ENCODE assay signal across 9 mouse cellular contexts in the genomic region with DNA sequence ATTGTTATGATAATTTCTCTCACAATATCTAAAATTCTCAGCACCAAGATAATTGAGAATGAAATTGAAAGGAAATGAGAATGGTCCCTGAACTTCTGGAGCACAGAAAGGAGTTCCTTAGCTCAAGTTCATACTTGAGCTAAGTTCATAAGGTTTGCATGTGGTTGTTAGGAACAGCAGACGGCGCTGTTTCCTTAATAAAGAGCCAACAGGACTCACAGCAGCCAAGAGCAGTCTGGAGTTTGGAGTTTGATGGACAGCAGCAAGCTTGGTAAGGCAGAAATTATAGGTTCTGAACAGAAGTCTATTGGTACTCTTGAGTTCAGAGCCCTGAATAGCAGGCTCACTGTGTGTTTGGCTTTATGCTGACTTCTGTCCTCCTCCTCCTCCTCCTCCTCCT. TPM values are rescaled to one million over a fixed set of nuclear protein-coding genes. Genes with fewer than 3 reads are reported as not detected.
DNase-seq lines count a peak whose midpoint lies in the region; ATAC-seq and TF ChIP-seq lines count a peak whose summit lies in the region.
"Had no signal": no experiment of that assay in that cellular context is flagged by ENCODE, and none has a peak within 500 bp of the region (broad histone marks: within the 10 kb centered on the region; RNA-seq: fewer than 3 reads in every experiment).

No protein-coding gene starts in this region.

- no peak overlapping the region for H3K9ac ChIP-seq in lung, postnatal 0 days (replicated peaks; ENCODE audit: low read depth)
- H3K9ac ChIP-seq in hindbrain, postnatal 0 days (replicated peaks; ENCODE audit: low read length) = no peak overlapping the region
- no peak overlapping the region for H3K9ac ChIP-seq in intestine, embryonic 16.5 days (ENCODE audit: low read depth, low read length)
- H3K9ac ChIP-seq: heart, embryonic 15.5 days had no signal

- no peaks in the 10 kb centered on the region for H3K4me1 ChIP-seq in cerebellum, adult 2 months (ENCODE audit: control insufficient read depth, insufficient read depth, low read length)
- H3K4me1 ChIP-seq in lung, postnatal 0 days (ENCODE audit: insufficient read depth, low read depth, low read length) = no peaks in the 10 kb centered on the region
- H3K4me1 ChIP-seq in lung, adult 2 months (ENCODE audit: control insufficient read depth, insufficient read depth, low read length) = no peaks in the 10 kb centered on the region
- no peaks in the 10 kb centered on the region for H3K4me1 ChIP-seq in hindbrain, postnatal 0 days (ENCODE audit: insufficient read depth, low read length)
- H3K4me1 ChIP-seq in intestine, embryonic 16.5 days (ENCODE audit: control insufficient read depth, insufficient read depth, low read length) = no peaks in the 10 kb centered on the region
- H3K4me1 ChIP-seq: heart, embryonic 15.5 days had no signal

- no peak for TF ChIP-seq POLR2A in cerebellum, adult 2 months (IDR thresholded peaks at IDR 0.05; ENCODE audit: borderline replicate concordance, insufficient read depth, low read length)
- no peak for TF ChIP-seq POLR2A in lung, adult 2 months (IDR thresholded peaks at IDR 0.05; ENCODE audit: borderline replicate concordance, extremely low read depth, low read depth, low read length)

- 7% methylated on average over 2 of the region's 2 CpGs for WGBS in cerebellum, adult 2 months
- WGBS in lung, postnatal 0 days = 14% methylated on average over 2 of the region's 2 CpGs
- WGBS in lung, adult 2 months = 21% methylated on average over 2 of the region's 2 CpGs
- WGBS in hindbrain, postnatal 0 days = 13% methylated on average over 2 of the region's 2 CpGs
- 17% methylated on average over 2 of the region's 2 CpGs for WGBS in intestine, embryonic 16.5 days

- H3K27me3 ChIP-seq in cerebellum, adult 2 months (ENCODE audit: control insufficient read depth, insufficient read depth, low read length) = no peaks in the 10 kb centered on the region
- no peaks in the 10 kb centered on the region for H3K27me3 ChIP-seq in lung, postnatal 0 days (replicated peaks; ENCODE audit: insufficient read depth, low read length)
- H3K27me3 ChIP-seq in hindbrain, postnatal 0 days (ENCODE audit: insufficient read depth, low read length) = no peaks in the 10 kb centered on the region
- no peaks in the 10 kb centered on the region for H3K27me3 ChIP-seq in intestine, embryonic 16.5 days (replicated peaks; ENCODE audit: control insufficient read depth, insufficient read depth, low read length)

- H3K36me3 ChIP-seq in lung, postnatal 0 days (ENCODE audit: insufficient read depth, low read length) = no peaks in the 10 kb centered on the region
- no peaks in the 10 kb centered on the region for H3K36me3 ChIP-seq in hindbrain, postnatal 0 days (ENCODE audit: insufficient read depth, low read length)
- no peaks in the 10 kb centered on the region for H3K36me3 ChIP-seq in intestine, embryonic 16.5 days (ENCODE audit: control insufficient read depth, insufficient read depth, low read length)
- H3K36me3 ChIP-seq: heart, embryonic 15.5 days had no signal

- no peak overlapping the region for H3K27ac ChIP-seq in cerebellum, adult 2 months (ENCODE audit: insufficient read depth, low read length)
- H3K27ac ChIP-seq in lung, postnatal 0 days (ENCODE audit: low read length) = no peak overlapping the region
- no peak overlapping the region for H3K27ac ChIP-seq in hindbrain, postnatal 0 days
- no peak overlapping the region for H3K27ac ChIP-seq in intestine, embryonic 16.5 days (ENCODE audit: low read length)
- H3K27ac ChIP-seq: heart, embryonic 15.5 days had no signal

- ATAC-seq in cerebellum, adult (ENCODE audit: insufficient number of reproducible peaks, low FRiP score, low TSS enrichment) = no peak
- ATAC-seq in lung, postnatal 0 days = no peak; the same call in 1 of the 2 replicates
- no peak for ATAC-seq in hindbrain, postnatal 0 days
- ATAC-seq in intestine, embryonic 16.5 days = no peak

- DNase-seq in cerebellum, adult 2 months = peak; percentile 23 to 24
- DNase-seq in lung, postnatal 0 days (ENCODE audit: low spot score) = peak; percentile 65
- no peak for DNase-seq in lung, adult 2 months
- peak; percentile 72 for DNase-seq in cerebellum, postnatal 10 days
- peak; percentile 85 for DNase-seq in hindbrain, postnatal 0 days (ENCODE audit: low spot score)
- DNase-seq in naive thymus-derived CD4-positive, alpha-beta T cell, adult 2 months (ENCODE audit: low read depth) = peak; percentile 30

- H3K4me2 ChIP-seq in lung, postnatal 0 days (replicated peaks; ENCODE audit: low read depth, low read length) = no peak overlapping the region
- H3K4me2 ChIP-seq in hindbrain, postnatal 0 days (ENCODE audit: low read depth, low read length) = no peak overlapping the region
- no peak overlapping the region for H3K4me2 ChIP-seq in intestine, embryonic 16.5 days (ENCODE audit: low read depth, low read length)
- H3K4me2 ChIP-seq: heart, embryonic 15.5 days had no signal

- TF ChIP-seq EP300 in lung, postnatal 0 days (IDR thresholded peaks at IDR 0.05) = no peak

- no peaks in the 10 kb centered on the region for H3K9me3 ChIP-seq in lung, postnatal 0 days (ENCODE audit: low read length)
- H3K9me3 ChIP-seq in hindbrain, postnatal 0 days (ENCODE audit: low read length) = no peaks in the 10 kb centered on the region
- no peaks in the 10 kb centered on the region for H3K9me3 ChIP-seq in intestine, embryonic 16.5 days (ENCODE audit: control insufficient read depth, low read length)
- H3K9me3 ChIP-seq: heart, embryonic 15.5 days had no signal

- H3K4me3 ChIP-seq in cerebellum, adult 2 months (replicated peaks; ENCODE audit: insufficient read depth, low read depth, low read length) = no peak overlapping the region
- no peak overlapping the region for H3K4me3 ChIP-seq in lung, postnatal 0 days (ENCODE audit: low read depth, low read length)
- H3K4me3 ChIP-seq in lung, adult 2 months (replicated peaks; ENCODE audit: extremely low read depth, low read depth, low read length) = no peak overlapping the region
- H3K4me3 ChIP-seq in hindbrain, postnatal 0 days (ENCODE audit: low read length) = no peak overlapping the region
- no peak overlapping the region for H3K4me3 ChIP-seq in intestine, embryonic 16.5 days (ENCODE audit: low read length)
- H3K4me3 ChIP-seq: heart, embryonic 15.5 days had no signal

- peak; percentile 39; the same call in 1 of the 2 replicates for TF ChIP-seq CTCF in cerebellum, adult 2 months (IDR thresholded peaks at IDR 0.05; ENCODE audit: borderline replicate concordance, insufficient read depth, low read depth, low read length)
- TF ChIP-seq CTCF in lung, postnatal 0 days (IDR thresholded peaks at IDR 0.05) = peak; percentile 78
- TF ChIP-seq CTCF in lung, adult 2 months (IDR thresholded peaks at IDR 0.05; ENCODE audit: insufficient read depth, low read length) = no peak
- TF ChIP-seq CTCF in hindbrain, postnatal 0 days (IDR thresholded peaks at IDR 0.05; ENCODE audit: low read depth) = peak; percentile 87

RNA-seq across cellular contexts. Expression of a gene that starts 24.8 kb away (rescaled TPM):
- not detected in 2 replicates for polyA plus RNA-seq in cerebellum, adult 2 months (2012; rRNA removed)
- not detected in 2 replicates for polyA plus RNA-seq in lung, postnatal 0 days (2015; fragmentation: Nextera tagmentation; extraction: Ambion mirVana)
- polyA plus RNA-seq in lung, adult 2 months (2012; rRNA removed) = not detected in 2 replicates
- total RNA-seq in hindbrain, postnatal 0 days (2014; rRNA removed) = 0.78 TPM in 1 of 2 replicates, not detected in the other
- polyA plus RNA-seq in hindbrain, postnatal 0 days (2015; fragmentation: Nextera tagmentation; extraction: Ambion mirVana) = 3.6 and 5.2 TPM in 2 replicates
- polyA plus RNA-seq in intestine, embryonic 16.5 days (2015; fragmentation: Nextera tagmentation; extraction: Ambion mirVana) = 0.68 TPM in 1 of 2 replicates, not detected in the other
- polyA plus RNA-seq: heart, embryonic 15.5 days had no signal
